In the genomic region with DNA sequence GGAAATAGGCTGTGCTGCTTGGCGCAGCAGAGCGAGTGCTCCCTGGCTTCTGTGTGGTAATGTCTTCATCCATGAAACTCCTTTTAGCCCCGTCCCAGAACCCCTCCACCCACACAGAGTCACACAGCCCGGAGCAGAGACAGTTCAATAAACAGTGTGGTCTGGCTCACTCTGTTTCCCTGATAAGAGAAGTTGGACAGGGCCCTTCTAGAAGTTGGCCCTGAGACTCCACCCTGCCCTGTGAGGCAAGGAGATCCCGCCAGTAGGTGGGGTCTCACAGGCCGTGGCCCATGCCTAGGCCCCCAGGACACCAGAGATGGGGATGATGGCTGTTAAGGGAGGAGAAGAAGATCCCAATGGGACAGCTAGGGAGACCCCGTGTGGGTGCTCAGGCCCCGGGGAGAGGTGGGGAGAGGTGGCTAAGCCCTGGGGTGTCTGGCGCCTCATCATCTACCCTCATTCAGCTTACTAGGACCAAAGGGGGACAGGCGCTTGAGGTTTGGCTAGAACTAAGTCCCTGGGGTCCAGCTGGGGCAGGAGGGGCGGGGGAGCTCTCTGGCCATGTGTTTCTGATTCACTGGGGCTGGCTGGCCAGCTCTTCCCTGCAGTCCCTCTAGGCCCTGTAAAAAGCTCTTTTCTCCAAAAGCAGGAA, we compare ENCODE assay signal across 8 mouse cellular contexts. TPM values are rescaled to one million over a fixed set of nuclear protein-coding genes. Genes with fewer than 3 reads are reported as not detected.
DNase-seq lines count a peak whose midpoint lies in the region; ATAC-seq and TF ChIP-seq lines count a peak whose summit lies in the region.

No protein-coding gene starts in this region.

- H3K4me1 ChIP-seq in kidney, adult 2 months (ENCODE audit: control insufficient read depth, insufficient read depth, low read length): no peaks in the 10 kb centered on the region
- peaks cover 70% of the 10 kb centered on the region for H3K4me1 ChIP-seq in embryonic facial prominence, embryonic 13.5 days
- peaks cover 34% of the 10 kb centered on the region for H3K4me1 ChIP-seq in lung, embryonic 16.5 days (replicated peaks; ENCODE audit: control insufficient read depth, insufficient read depth, low read length)
- peaks cover 14% of the 10 kb centered on the region for H3K4me1 ChIP-seq in forebrain, embryonic 13.5 days

- H3K4me2 ChIP-seq in embryonic facial prominence, embryonic 13.5 days: peak overlapping the region; percentile 7; the same call in 1 of the 2 replicates
- no peak overlapping the region for H3K4me2 ChIP-seq in lung, embryonic 16.5 days (ENCODE audit: low read depth, low read length)
- H3K4me2 ChIP-seq in forebrain, embryonic 13.5 days: no peak overlapping the region

- H3K27me3 ChIP-seq in kidney, adult 2 months (replicated peaks; ENCODE audit: control insufficient read depth, insufficient read depth, low read length): no peaks in the 10 kb centered on the region
- peaks cover 24% of the 10 kb centered on the region for H3K27me3 ChIP-seq in embryonic facial prominence, embryonic 13.5 days
- H3K27me3 ChIP-seq in lung, embryonic 16.5 days (ENCODE audit: control insufficient read depth, insufficient read depth, low read depth, low read length): peaks cover 8% of the 10 kb centered on the region
- peaks cover 29% of the 10 kb centered on the region for H3K27me3 ChIP-seq in forebrain, embryonic 13.5 days

- no peaks in the 10 kb centered on the region for H3K36me3 ChIP-seq in kidney, adult 2 months (ENCODE audit: control insufficient read depth, insufficient read depth, low read length)
- no peaks in the 10 kb centered on the region for H3K36me3 ChIP-seq in embryonic facial prominence, embryonic 13.5 days
- H3K36me3 ChIP-seq in lung, embryonic 16.5 days (ENCODE audit: control insufficient read depth, insufficient read depth, low read length): no peaks in the 10 kb centered on the region
- H3K36me3 ChIP-seq in forebrain, embryonic 13.5 days (ENCODE audit: poor library complexity, severe bottlenecking): no peaks in the 10 kb centered on the region

- TF ChIP-seq POLR2A in kidney, adult 2 months (IDR thresholded peaks at IDR 0.05; ENCODE audit: low read depth, low read length): no peak

- intact Hi-C loops in heart, postnatal 36 days (cut with DNase I): loop anchor here (10.0 kb wide), 1 partner anchor 87 kb away; no protein-coding TSS in a partner anchor

- no peak for ATAC-seq in embryonic facial prominence, embryonic 13.5 days (ENCODE audit: insufficient number of reproducible peaks, insufficient read depth, low FRiP score, low TSS enrichment, low read depth)
- peak; percentile 58 for ATAC-seq in lung, embryonic 16.5 days (ENCODE audit: low read depth)
- no peak for ATAC-seq in forebrain, embryonic 13.5 days

- no peaks in the 10 kb centered on the region for H3K9me3 ChIP-seq in embryonic facial prominence, embryonic 13.5 days
- H3K9me3 ChIP-seq in lung, embryonic 16.5 days (ENCODE audit: control insufficient read depth, low read length): no peaks in the 10 kb centered on the region
- H3K9me3 ChIP-seq in forebrain, embryonic 13.5 days (replicated peaks): no peaks in the 10 kb centered on the region

- H3K27ac ChIP-seq in kidney, adult 2 months (ENCODE audit: insufficient read depth, low read depth, low read length): 0 out of 2 replicates have a peak overlapping the region, but pooled peaks have one; percentile 12
- H3K27ac ChIP-seq in embryonic facial prominence, embryonic 13.5 days: peak overlapping the region; percentile 78
- H3K27ac ChIP-seq in lung, embryonic 16.5 days (ENCODE audit: low read length): peak overlapping the region; percentile 90
- no peak overlapping the region for H3K27ac ChIP-seq in forebrain, embryonic 13.5 days

- DNase-seq in kidney, adult 2 months: no peak
- DNase-seq in kidney, adult 8-10 months: no peak
- DNase-seq in heart, postnatal 36 days: peak; percentile 58 to 80
- DNase-seq in right cerebral cortex, postnatal 14 days: no peak
- no peak for DNase-seq in layer of hippocampus, postnatal 10 days (ENCODE audit: low spot score in 2 of 2)

- no peak for TF ChIP-seq CTCF in kidney, adult 2 months (conservative IDR thresholded peaks at IDR 0.05; ENCODE audit: insufficient read depth, insufficient read length, low read depth, low read length)

- H3K9ac ChIP-seq in embryonic facial prominence, embryonic 13.5 days: 0 out of 2 replicates have a peak overlapping the region, but pooled peaks have one; percentile 44
- H3K9ac ChIP-seq in lung, embryonic 16.5 days (ENCODE audit: low read length): peak overlapping the region; percentile 51
- H3K9ac ChIP-seq in forebrain, embryonic 13.5 days: no peak overlapping the region

- 78% methylated on average over 11 of the region's 11 CpGs for WGBS in kidney, adult 2 months
- 24% methylated on average over 11 of the region's 11 CpGs for WGBS in embryonic facial prominence, embryonic 13.5 days
- 40% methylated on average over 11 of the region's 11 CpGs for WGBS in lung, embryonic 16.5 days
- WGBS in forebrain, embryonic 13.5 days: 70% methylated on average over 11 of the region's 11 CpGs

- H3K4me3 ChIP-seq in kidney, adult 2 months (ENCODE audit: insufficient read depth, low read depth, low read length): no peak overlapping the region
- H3K4me3 ChIP-seq in embryonic facial prominence, embryonic 13.5 days: no peak overlapping the region
- H3K4me3 ChIP-seq in lung, embryonic 16.5 days (ENCODE audit: low read length): no peak overlapping the region
- H3K4me3 ChIP-seq in forebrain, embryonic 13.5 days: no peak overlapping the region

RNA-seq across cellular contexts. Expression of gene Prcd, which starts 5.9 kb away (rescaled TPM):
- 0.44 and 0.52 TPM in 2 replicates for polyA plus RNA-seq in kidney, adult 2 months (2012; rRNA removed)
- polyA plus RNA-seq in embryonic facial prominence, embryonic 13.5 days (2015; fragmentation: Nextera tagmentation; extraction: Ambion mirVana): 0.69 and 0.80 TPM in 2 replicates
- 1 to 10 TPM in 1 of 2 experiments, under 1 TPM in 1; 0.97 to 1.8 TPM for total RNA-seq in heart, postnatal 36 days (2021)
- 5.0 and 11.0 TPM in 2 replicates for polyA plus RNA-seq in lung, embryonic 16.5 days (2015; fragmentation: Nextera tagmentation; extraction: Ambion mirVana)
- 1 to 10 TPM; 3.4 to 3.8 TPM for total RNA-seq in layer of hippocampus, postnatal 10 days (2021)
- 0.79 and 0.80 TPM in 2 replicates for polyA plus RNA-seq in forebrain, embryonic 13.5 days (2015; fragmentation: Nextera tagmentation; extraction: Ambion mirVana)

RNA-seq across cellular contexts. Expression of gene Cygb, which starts 6.6 kb away (rescaled TPM):
- polyA plus RNA-seq in kidney, adult 2 months (2012; rRNA removed): 16.2 and 21.0 TPM in 2 replicates
- polyA plus RNA-seq in embryonic facial prominence, embryonic 13.5 days (2015; fragmentation: Nextera tagmentation; extraction: Ambion mirVana): 7.1 and 7.9 TPM in 2 replicates
- total RNA-seq in heart, postnatal 36 days (2021): 10 to 100 TPM; 39.8 to 50.8 TPM
- 13.3 TPM in 2 replicates for polyA plus RNA-seq in lung, embryonic 16.5 days (2015; fragmentation: Nextera tagmentation; extraction: Ambion mirVana)
- total RNA-seq in layer of hippocampus, postnatal 10 days (2021): 10 to 100 TPM; 33.0 to 42.3 TPM
- polyA plus RNA-seq in forebrain, embryonic 13.5 days (2015; fragmentation: Nextera tagmentation; extraction: Ambion mirVana): 8.8 and 9.3 TPM in 2 replicates

RNA-seq across cellular contexts. Expression of gene Rhbdf2, which starts 20.6 kb away (rescaled TPM):
- 18.0 and 19.1 TPM in 2 replicates for polyA plus RNA-seq in kidney, adult 2 months (2012; rRNA removed)
- 4.2 and 4.3 TPM in 2 replicates for polyA plus RNA-seq in embryonic facial prominence, embryonic 13.5 days (2015; fragmentation: Nextera tagmentation; extraction: Ambion mirVana)
- total RNA-seq in heart, postnatal 36 days (2021): 10 to 100 TPM; 10.3 to 15.3 TPM
- polyA plus RNA-seq in lung, embryonic 16.5 days (2015; fragmentation: Nextera tagmentation; extraction: Ambion mirVana): 17.9 and 19.6 TPM in 2 replicates
- 1 to 10 TPM in 1 of 2 experiments, under 1 TPM in 1; 0.94 to 1.5 TPM for total RNA-seq in layer of hippocampus, postnatal 10 days (2021)
- 0.87 and 0.98 TPM in 2 replicates for polyA plus RNA-seq in forebrain, embryonic 13.5 days (2015; fragmentation: Nextera tagmentation; extraction: Ambion mirVana)

Comparison
In these comparisons a context has a peak if more than half of its experiments do, and no peak if none do; other contexts are left out.
1. DNase-seq: peak in heart, postnatal 36 days (2 of 2); none in kidney, adult 2 months (single experiment), kidney, adult 8-10 months (0 of 2), right cerebral cortex, postnatal 14 days (single experiment) and layer of hippocampus, postnatal 10 days (0 of 2).